Mouse (Mus musculus) MEL (cell line): ENCODE data around the gene Wap.

Source experiments
- CHD1 ChIP-seq: IDR thresholded peaks from 2 replicates; pipeline ENCODE4 v1.6.1; 2012; ENCODE audit warnings: low read depth, mild to moderate bottlenecking, inconsistent platforms, low read length, improper control_type of control experiment
- CTCF ChIP-seq, 3 experiments: IDR thresholded peaks in 2 of 3; conservative IDR thresholded peaks in 1 of 3; 2 replicates each; pipeline ENCODE4 v1.5.1; 2011 to 2012; ENCODE audit warnings: low read length in 3 of 3, low read depth in 2 of 3, mild to moderate bottlenecking in 2 of 3, improper control_type of control experiment in 1 of 3, inconsistent platforms in 1 of 3, mixed read lengths in 1 of 3, moderate library complexity in 1 of 3; ENCODE audit not compliant: control insufficient read depth in 1 of 3, insufficient read depth in 1 of 3, poor library complexity in 1 of 3, severe bottlenecking in 1 of 3
- ELF1 ChIP-seq: IDR thresholded peaks from 2 replicates; pipeline ENCODE4 v1.6.1; 2014; ENCODE audit warnings: low read depth, mild to moderate bottlenecking, inconsistent platforms, low read length, improper control_type of control experiment, moderate library complexity
- ETS1 ChIP-seq: IDR thresholded peaks from 2 replicates; pipeline ENCODE4 v1.6.1; 2012; ENCODE audit warnings: low read depth, mild to moderate bottlenecking, inconsistent platforms, low read length, improper control_type of control experiment, moderate library complexity
- KAT2A ChIP-seq: conservative IDR thresholded peaks from 2 replicates; pipeline ENCODE4 v1.6.1; 2012; ENCODE audit warnings: low read depth, low read length, improper control_type of control experiment, inconsistent platforms
- NELFE ChIP-seq: IDR thresholded peaks from 2 replicates; pipeline ENCODE4 v1.6.1; 2011; ENCODE audit warnings: low read depth, low read length, improper control_type of control experiment
- USF1 ChIP-seq: IDR thresholded peaks from 2 replicates; pipeline ENCODE4 v1.6.1; 2014; ENCODE audit warnings: low read depth, mild to moderate bottlenecking, inconsistent platforms, low read length, improper control_type of control experiment, moderate library complexity
- ZMIZ1 ChIP-seq: IDR thresholded peaks from 2 replicates; pipeline ENCODE4 v1.6.1; 2012; ENCODE audit warnings: low read depth, mild to moderate bottlenecking, inconsistent platforms, low read length, improper control_type of control experiment, moderate library complexity

GRCm38 (mm10) chr11:6585748-6586147, 52.7 kb downstream of the Wap start:
- TF ChIP-seq KAT2A (no peak), ELF1 (no peak), ZMIZ1 (no peak), USF1 (no peak), CTCF (IDR thresholded peaks at IDR 0.05 in 2 of 3, conservative IDR thresholded peaks at IDR 0.05 in 1 of 3; ENCODE audit: control insufficient read depth in 1 of 3, insufficient read depth in 1 of 3, low read depth in 2 of 3, low read length in 3 of 3, poor library complexity in 1 of 3, severe bottlenecking in 1 of 3) (no peak), ETS1 (no peak), CHD1 (no peak), NELFE (no peak)
